ENCODE assay signal across 8 mouse cellular contexts in the genomic region with DNA sequence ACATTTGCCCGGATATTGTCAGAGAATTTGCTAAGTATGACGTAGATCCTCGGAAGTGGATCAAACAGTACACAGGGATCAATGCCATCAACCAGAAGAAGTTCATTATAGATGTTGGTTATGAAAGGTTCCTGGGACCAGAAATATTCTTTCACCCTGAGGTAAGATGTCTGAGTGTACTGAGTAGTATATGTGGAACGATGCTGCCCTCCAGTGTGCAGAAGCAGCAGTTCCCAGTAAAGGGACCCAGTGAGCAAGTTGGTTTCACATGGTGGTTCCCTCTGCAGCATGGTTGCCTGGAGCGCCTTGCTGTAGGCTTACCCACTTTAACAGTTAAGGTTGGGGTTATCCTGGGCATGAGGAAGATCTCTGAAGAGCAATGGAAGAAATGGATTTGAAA.
DNase-seq lines count a peak whose midpoint lies in the region; ATAC-seq lines count a peak whose summit lies in the region.

No protein-coding gene starts in this region.

- no peak overlapping the region for H3K9ac ChIP-seq in hindbrain, embryonic 12.5 days
- H3K9ac ChIP-seq in midbrain, embryonic 15.5 days, result no peak overlapping the region

- no peaks in the 10 kb centered on the region for H3K36me3 ChIP-seq in forebrain, embryonic 10.5 days (replicated peaks)
- H3K36me3 ChIP-seq in hindbrain, embryonic 12.5 days, result no peaks in the 10 kb centered on the region
- H3K36me3 ChIP-seq in midbrain, embryonic 15.5 days (replicated peaks), result no peaks in the 10 kb centered on the region

- H3K9me3 ChIP-seq in forebrain, embryonic 10.5 days, result no peaks in the 10 kb centered on the region
- no peaks in the 10 kb centered on the region for H3K9me3 ChIP-seq in hindbrain, embryonic 12.5 days (replicated peaks)
- H3K9me3 ChIP-seq in midbrain, embryonic 15.5 days, result no peaks in the 10 kb centered on the region

- H3K4me2 ChIP-seq in hindbrain, embryonic 12.5 days (replicated peaks), result no peak overlapping the region
- H3K4me2 ChIP-seq in midbrain, embryonic 15.5 days, result no peak overlapping the region

- DNase-seq in urinary bladder, postnatal 25 days (ENCODE audit: low spot score), result peak; percentile 20
- DNase-seq in urinary bladder, postnatal 10 days (ENCODE audit: low spot score), result no peak
- peak; percentile 26 for DNase-seq in c-Kit-positive CD71-negative TER-119-negative erythroid progenitor cells, embryonic 14.5 days (ENCODE audit: low read depth)
- DNase-seq in forebrain, embryonic 10.5 days (ENCODE audit: extremely low spot score, low spot score), result peak; percentile 32
- DNase-seq in left cerebral cortex, adult 11 months (ENCODE audit: low spot score), result peak; percentile 46
- DNase-seq in testis, postnatal 10 days (ENCODE audit: low spot score), result peak; percentile 68

- ATAC-seq in hindbrain, embryonic 12.5 days (ENCODE audit: low FRiP score), result 0 out of 2 replicates have a peak, but pooled peaks have one; percentile 13
- ATAC-seq in midbrain, embryonic 15.5 days (replicated peaks), result peak; percentile 89

- no peaks in the 10 kb centered on the region for H3K27me3 ChIP-seq in forebrain, embryonic 10.5 days (ENCODE audit: poor library complexity, severe bottlenecking)
- no peaks in the 10 kb centered on the region for H3K27me3 ChIP-seq in hindbrain, embryonic 12.5 days
- H3K27me3 ChIP-seq in midbrain, embryonic 15.5 days (replicated peaks), result no peaks in the 10 kb centered on the region

- H3K4me3 ChIP-seq in forebrain, embryonic 10.5 days, result no peak overlapping the region
- H3K4me3 ChIP-seq in hindbrain, embryonic 12.5 days, result no peak overlapping the region
- no peak overlapping the region for H3K4me3 ChIP-seq in midbrain, embryonic 15.5 days

- H3K27ac ChIP-seq in forebrain, embryonic 10.5 days, result no peak overlapping the region
- H3K27ac ChIP-seq in hindbrain, embryonic 12.5 days, result no peak overlapping the region
- H3K27ac ChIP-seq in midbrain, embryonic 15.5 days, result no peak overlapping the region

- H3K4me1 ChIP-seq in forebrain, embryonic 10.5 days, result peaks cover 28% of the 10 kb centered on the region
- H3K4me1 ChIP-seq in hindbrain, embryonic 12.5 days, result no peaks in the 10 kb centered on the region
- H3K4me1 ChIP-seq in midbrain, embryonic 15.5 days, result no peaks in the 10 kb centered on the region

- 80% methylated on average over 5 of the region's 5 CpGs for WGBS in forebrain, embryonic 10.5 days
- 72% methylated on average over 5 of the region's 5 CpGs for WGBS in hindbrain, embryonic 12.5 days
- 69% methylated on average over 5 of the region's 5 CpGs for WGBS in midbrain, embryonic 15.5 days
